Mouse (Mus musculus) myocyte (in vitro differentiated cells): Measurements from ENCODE around the gene Lbhd1.

ENCODE experiments used
- CEBPB ChIP-seq: IDR thresholded peaks from 2 replicates; pipeline ENCODE4 v1.6.1; 2011; ENCODE audit warnings: mild to moderate bottlenecking, moderate library complexity; ENCODE audit not compliant: poor library complexity, insufficient read depth, severe bottlenecking
- E2F4 ChIP-seq: IDR thresholded peaks from one replicate; pipeline ENCODE4 v1.6.1; 2011; ENCODE audit warnings: mild to moderate bottlenecking, control low read depth, moderate library complexity; ENCODE audit not compliant: insufficient read depth
- MAX ChIP-seq: IDR thresholded peaks from one replicate; pipeline ENCODE4 v1.6.1; 2011; ENCODE audit warnings: low read depth, mild to moderate bottlenecking, control low read depth
- MYOD1 ChIP-seq, 3 experiments: IDR thresholded peaks; one replicate each; pipeline ENCODE4 v1.6.1; 2011; ENCODE audit warnings: control low read depth in 2 of 3, low read depth in 2 of 3, mild to moderate bottlenecking in 2 of 3, moderate library complexity in 1 of 3; ENCODE audit not compliant: insufficient read length in 2 of 3, control insufficient read depth in 1 of 3
- MYOG ChIP-seq, 3 experiments: IDR thresholded peaks; one replicate each; pipeline ENCODE4 v1.6.1; 2011; ENCODE audit warnings: control low read depth in 2 of 3, low read depth in 2 of 3, mild to moderate bottlenecking in 2 of 3; ENCODE audit not compliant: insufficient read length in 2 of 3, control insufficient read depth in 1 of 3, insufficient read depth in 1 of 3
- POLR2A ChIP-seq: IDR thresholded peaks from one replicate; pipeline ENCODE4 v1.6.1; 2011; ENCODE audit warnings: low read depth, mild to moderate bottlenecking, control low read depth, moderate library complexity; ENCODE audit not compliant: insufficient read length
- POLR2AphosphoS2 ChIP-seq: IDR thresholded peaks from one replicate; pipeline ENCODE4 v1.6.1; 2011; ENCODE audit warnings: low read depth, control low read depth; ENCODE audit not compliant: insufficient read length
- REST ChIP-seq: IDR thresholded peaks from one replicate; pipeline ENCODE4 v1.6.1; 2011; ENCODE audit warnings: mild to moderate bottlenecking, control low read depth, moderate library complexity; ENCODE audit not compliant: insufficient read depth, insufficient read length
- SRF ChIP-seq: IDR thresholded peaks from one replicate; pipeline ENCODE4 v1.6.1; 2011; ENCODE audit warnings: low read depth; ENCODE audit not compliant: control insufficient read depth, insufficient read length
- TCF12 ChIP-seq: IDR thresholded peaks from one replicate; pipeline ENCODE4 v1.6.1; 2011; ENCODE audit warnings: mild to moderate bottlenecking, control low read depth; ENCODE audit not compliant: poor library complexity, insufficient read depth, severe bottlenecking
- TCF3 ChIP-seq: IDR thresholded peaks from one replicate; pipeline ENCODE4 v1.6.1; 2011; ENCODE audit warnings: low read depth, control low read depth; ENCODE audit not compliant: insufficient read length
- USF1 ChIP-seq: IDR thresholded peaks from one replicate; pipeline ENCODE4 v1.6.1; 2011; ENCODE audit warnings: low read depth, mild to moderate bottlenecking, control low read depth, moderate library complexity

DNA sequence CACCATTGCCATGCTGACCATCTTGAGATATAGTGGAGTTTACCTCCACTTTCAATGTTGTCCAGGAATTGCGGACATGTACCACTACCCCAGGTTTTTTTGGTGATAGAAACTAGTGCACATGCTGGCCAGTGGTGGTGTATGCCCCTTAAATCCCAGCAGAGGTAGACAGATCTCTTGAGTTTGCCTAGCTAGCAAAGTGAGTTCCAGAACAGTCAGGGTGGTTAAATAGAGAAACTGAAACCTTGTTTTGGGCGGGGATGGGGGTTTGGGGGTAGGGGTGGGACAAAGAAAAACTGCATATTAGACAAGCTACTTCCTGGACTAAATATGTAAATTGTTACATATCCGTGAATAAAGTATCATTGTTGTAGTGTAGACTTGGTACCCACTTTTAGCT, 35.5 kb downstream of the Lbhd1 start:
- no peak for TF ChIP-seq POLR2A
- TF ChIP-seq POLR2AphosphoS2 = no peak
- no peak for TF ChIP-seq MAX
- no peak for TF ChIP-seq E2F4
- no peak for TF ChIP-seq USF1
- no peak for TF ChIP-seq TCF12
- no peak for TF ChIP-seq MYOG (IDR thresholded peaks at IDR 0.05; ENCODE audit: control insufficient read depth in 1 of 3, insufficient read depth in 1 of 3, insufficient read length in 2 of 3, low read depth in 2 of 3)
- no peak for TF ChIP-seq REST
- TF ChIP-seq SRF = no peak
- no peak for TF ChIP-seq CEBPB
- TF ChIP-seq TCF3 = no peak
- no peak for TF ChIP-seq MYOD1 (IDR thresholded peaks at IDR 0.05; ENCODE audit: control insufficient read depth in 1 of 3, insufficient read length in 2 of 3, low read depth in 2 of 3)
